Mouse (Mus musculus) megakaryocyte, embryonic 14.5 days (primary cell): ENCODE data around the gene Hells.

ENCODE experiments used
- FLI1 ChIP-seq: IDR thresholded peaks from 2 replicates; pipeline ENCODE4 v1.6.1; 2012; ENCODE audit warnings: low read length, inconsistent platforms, mixed read lengths
- GATA1 ChIP-seq: IDR thresholded peaks from 3 replicates; pipeline ENCODE4 v1.6.1; 2012; ENCODE audit warnings: mixed read lengths, low read length, inconsistent platforms, borderline replicate concordance

- TF ChIP-seq GATA1 (no peak), FLI1 (no peak)
Measured at GRCm38 (mm10) chr19:38973666-38974065, 43.0 kb downstream of the Hells start.
